Mouse (Mus musculus): Measurements from ENCODE around the gene Asb5.
"Not testable (repeated sequence)": the region's sequence is repeated elsewhere in the genome, so short reads cannot be mapped to it uniquely, and the experiment has no call there.

The Asb5 gene

GRCm38 (mm10) chr8:54537285-54537684 is 7.9 kb downstream of the Asb5 start:
- no peak for DNase-seq (ENCODE audit: low read depth, low spot score)

- DNase-seq (ENCODE audit: low read depth, low spot score), result no peak
Observed at GRCm38 (mm10) chr8:54541331-54541730, 12.0 kb downstream of the Asb5 start.

GRCm38 (mm10) chr8:54548383-54548782 is 19.0 kb downstream of the Asb5 start:
- no peak for DNase-seq (ENCODE audit: low read depth, low spot score)

GRCm38 (mm10) chr8:54550026-54550574 is 20.7 kb downstream of the Asb5 start:
- DNase-seq (ENCODE audit: low read depth, low spot score), result no peak

GRCm38 (mm10) chr8:54554921-54555320 is 25.5 kb downstream of the Asb5 start:
- DNase-seq (ENCODE audit: low read depth, low spot score), result peak; percentile 72

- DNase-seq (ENCODE audit: low read depth, low spot score), result no peak
Observed at GRCm38 (mm10) chr8:54562137-54562536, 32.8 kb downstream of the Asb5 start.

GRCm38 (mm10) chr8:54565181-54565580 is 35.8 kb downstream of the Asb5 start:
- no peak for DNase-seq (ENCODE audit: low read depth, low spot score)

- DNase-seq (ENCODE audit: low read depth, low spot score), result no peak
Observed at GRCm38 (mm10) chr8:54565603-54566260, 36.4 kb downstream of the Asb5 start.

GRCm38 (mm10) chr8:54567168-54567567 is 37.8 kb downstream of the Asb5 start:
- no peak for DNase-seq (ENCODE audit: low read depth, low spot score)

GRCm38 (mm10) chr8:54570618-54571609 is 41.5 kb downstream of the Asb5 start:
- no peak for DNase-seq (ENCODE audit: low read depth, low spot score)

GRCm38 (mm10) chr8:54581436-54581835 is 52.1 kb downstream of the Asb5 start:
- no peak for DNase-seq (ENCODE audit: low read depth, low spot score)

GRCm38 (mm10) chr8:54582886-54583285 is 53.5 kb downstream of the Asb5 start:
- DNase-seq (ENCODE audit: low read depth, low spot score), result no peak

- DNase-seq (ENCODE audit: low read depth, low spot score), result peak; percentile 69
Observed at GRCm38 (mm10) chr8:54594634-54595033, 65.3 kb downstream of the Asb5 start.

- no peak for DNase-seq (ENCODE audit: low read depth, low spot score)
Observed at GRCm38 (mm10) chr8:54596051-54596450, 66.7 kb downstream of the Asb5 start.

GRCm38 (mm10) chr8:54596940-54597339 is 67.6 kb downstream of the Asb5 start:
- peak; percentile 72 for DNase-seq (ENCODE audit: low read depth, low spot score)

- DNase-seq (ENCODE audit: low read depth, low spot score), result no peak
Observed at GRCm38 (mm10) chr8:54597386-54597785, 68.0 kb downstream of the Asb5 start.

GRCm38 (mm10) chr8:54600671-54601251 is 71.4 kb downstream of the Asb5 start, which contains the start of gene Spata4:
TSS of gene Spata4 (plus strand) at chr8:54600781.
- peak; percentile 59 for DNase-seq (ENCODE audit: low read depth, low spot score)

GRCm38 (mm10) chr8:54603440-54603839 is 74.1 kb downstream of the Asb5 start:
- DNase-seq (ENCODE audit: low read depth, low spot score), result no peak

- peak; percentile 12 for DNase-seq (ENCODE audit: low read depth, low spot score)
Observed at GRCm38 (mm10) chr8:54609336-54609735, 80.0 kb downstream of the Asb5 start.

- DNase-seq (ENCODE audit: low read depth, low spot score), result no peak
Observed at GRCm38 (mm10) chr8:54610238-54610637, 80.9 kb downstream of the Asb5 start.

- DNase-seq (ENCODE audit: low read depth, low spot score), result not testable (repeated sequence)
Observed at GRCm38 (mm10) chr8:54616710-54617109, 87.3 kb downstream of the Asb5 start.

Data from telencephalon, adult 2 months (tissue).